Comparison of ENCODE assay signal across 8 mouse cellular contexts in the genomic region with DNA sequence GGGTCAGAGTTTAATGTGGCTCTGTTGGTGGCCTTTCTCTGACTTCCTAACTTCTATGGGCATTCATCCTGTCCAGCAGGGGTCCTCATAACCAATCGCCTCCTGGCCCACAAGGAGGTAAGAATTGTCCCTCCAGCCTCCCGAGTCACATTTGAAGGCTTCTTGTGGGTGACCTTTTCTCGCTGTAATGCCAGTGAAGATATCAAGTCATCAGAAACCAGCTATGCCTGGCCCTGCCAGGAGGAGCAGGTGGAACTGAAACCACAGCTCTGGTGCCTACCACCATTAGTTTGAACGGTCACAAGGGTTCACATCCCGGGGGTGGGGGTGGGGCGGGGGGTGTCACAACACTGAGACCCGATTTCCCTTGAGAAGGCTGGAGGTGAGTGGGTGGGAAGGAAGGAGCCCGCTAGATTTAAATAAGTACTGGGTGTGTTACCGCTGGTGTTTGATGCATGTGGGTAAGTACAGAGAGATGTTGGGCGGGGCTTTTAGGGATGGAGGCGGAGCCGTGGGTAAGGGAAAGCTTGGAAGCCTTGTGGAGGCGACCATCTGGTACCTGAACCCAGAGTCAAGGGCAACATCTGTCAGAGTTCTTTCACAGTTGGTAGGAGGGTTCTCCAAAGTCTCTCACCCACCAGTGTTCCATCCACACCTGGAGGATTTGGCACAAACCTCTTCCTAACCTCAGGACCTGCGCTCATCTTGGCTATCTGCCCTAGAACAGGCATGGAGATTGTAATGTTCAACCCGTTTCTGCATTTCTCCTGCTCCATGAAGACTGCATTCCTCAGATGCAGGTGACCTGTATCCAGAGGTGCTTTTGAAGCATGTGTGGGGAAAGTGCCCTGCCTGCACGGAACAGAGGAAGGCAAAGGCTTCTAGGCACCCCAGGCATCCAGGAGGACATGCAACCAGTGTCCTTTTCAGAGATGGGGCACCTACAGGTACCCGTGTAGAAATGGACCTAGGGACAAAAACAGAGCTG.
DNase-seq lines count a peak whose midpoint lies in the region; ATAC-seq and TF ChIP-seq lines count a peak whose summit lies in the region.

No protein-coding gene starts in this region.

- no peak for TF ChIP-seq EP300 in liver, embryonic 14.5 days (IDR thresholded peaks at IDR 0.05; ENCODE audit: low read depth)

- no peak overlapping the region for H3K27ac ChIP-seq in midbrain, postnatal 0 days (ENCODE audit: low read depth, low read length)
- H3K27ac ChIP-seq in midbrain, embryonic 16.5 days (ENCODE audit: low read length) = no peak overlapping the region
- no peak overlapping the region for H3K27ac ChIP-seq in liver, embryonic 14.5 days

- no peaks in the 10 kb centered on the region for H3K4me1 ChIP-seq in midbrain, postnatal 0 days (ENCODE audit: insufficient read depth, low read length)
- no peaks in the 10 kb centered on the region for H3K4me1 ChIP-seq in midbrain, embryonic 16.5 days (ENCODE audit: control insufficient read depth, insufficient read depth, low read length)
- peaks cover 13 to 28% of the 10 kb centered on the region in 2 experiments for H3K4me1 ChIP-seq in liver, embryonic 14.5 days (replicated peaks; ENCODE audit: control insufficient read depth in 2 of 2, insufficient read depth in 2 of 2, low read length in 1 of 2)

- TF ChIP-seq CTCF in midbrain, postnatal 0 days (IDR thresholded peaks at IDR 0.05) = peak; percentile 16; the same call in 1 of the 2 replicates
- peak; percentile 68 for TF ChIP-seq CTCF in liver, embryonic 14.5 days (IDR thresholded peaks at IDR 0.05; ENCODE audit: low read depth)

- no peak for ATAC-seq in midbrain, postnatal 0 days (ENCODE audit: low FRiP score)
- no peak for ATAC-seq in midbrain, embryonic 16.5 days
- peak; percentile 71 for ATAC-seq in erythroblast, adult 5-6 weeks (replicated peaks; ENCODE audit: low FRiP score, poor library complexity, severe bottlenecking)
- ATAC-seq in liver, embryonic 14.5 days (ENCODE audit: insufficient read depth) = peak; percentile 44; the same call in 1 of the 2 replicates

- H3K27me3 ChIP-seq in midbrain, postnatal 0 days (ENCODE audit: insufficient read depth, low read length) = no peaks in the 10 kb centered on the region
- no peaks in the 10 kb centered on the region for H3K27me3 ChIP-seq in midbrain, embryonic 16.5 days (ENCODE audit: control insufficient read depth, insufficient read depth, low read depth, low read length)
- H3K27me3 ChIP-seq in liver, embryonic 14.5 days (ENCODE audit: control insufficient read depth, insufficient read depth, low read length) = no peaks in the 10 kb centered on the region

- WGBS in midbrain, postnatal 0 days = 67% methylated on average over 17 of the region's 17 CpGs
- 65% methylated on average over 17 of the region's 17 CpGs for WGBS in midbrain, embryonic 16.5 days
- 40% methylated on average over 17 of the region's 17 CpGs for WGBS in liver, embryonic 14.5 days (ENCODE audit: insufficient replicate concordance)

- DNase-seq in midbrain, postnatal 0 days (ENCODE audit: low spot score) = no peak
- peak in 1 of 3 experiments; percentile 37 for DNase-seq in liver, embryonic 14.5 days (ENCODE audit: low read depth in 3 of 3, low spot score in 3 of 3)
- DNase-seq in thymus, postnatal 25 days = peak; percentile 59
- DNase-seq in urinary bladder, adult 2 months (ENCODE audit: low spot score) = no peak
- DNase-seq in cerebellum, postnatal 14 days = no peak
- DNase-seq in neural tube, embryonic 10.5 days (ENCODE audit: extremely low spot score, low spot score) = no peak

- no peak overlapping the region for H3K9ac ChIP-seq in midbrain, postnatal 0 days (replicated peaks; ENCODE audit: low read length, poor library complexity, severe bottlenecking)
- no peak overlapping the region for H3K9ac ChIP-seq in midbrain, embryonic 16.5 days (ENCODE audit: low read depth, low read length)
- H3K9ac ChIP-seq in liver, embryonic 14.5 days (replicated peaks) = no peak overlapping the region; the same call in 1 of the 2 replicates

- H3K4me3 ChIP-seq in midbrain, postnatal 0 days (ENCODE audit: low read depth, low read length) = no peak overlapping the region
- no peak overlapping the region for H3K4me3 ChIP-seq in midbrain, embryonic 16.5 days (ENCODE audit: low read depth, low read length)
- H3K4me3 ChIP-seq in liver, embryonic 14.5 days (ENCODE audit: insufficient read depth in 1 of 2, low read depth in 2 of 2, low read length in 2 of 2) = peak overlapping the region; percentile 33 to 39; a peak in 3 of 4 replicates

- H3K36me3 ChIP-seq in midbrain, postnatal 0 days (ENCODE audit: insufficient read depth, low read length) = no peaks in the 10 kb centered on the region
- no peaks in the 10 kb centered on the region for H3K36me3 ChIP-seq in midbrain, embryonic 16.5 days (ENCODE audit: control insufficient read depth, insufficient read depth, low read length)
- no peaks in the 10 kb centered on the region for H3K36me3 ChIP-seq in liver, embryonic 14.5 days (replicated peaks; ENCODE audit: control insufficient read depth, insufficient read depth, low read depth)

- H3K4me2 ChIP-seq in midbrain, postnatal 0 days (ENCODE audit: low read depth, low read length, poor library complexity, severe bottlenecking) = no peak overlapping the region
- H3K4me2 ChIP-seq in midbrain, embryonic 16.5 days (ENCODE audit: low read length) = no peak overlapping the region
- H3K4me2 ChIP-seq in liver, embryonic 14.5 days (ENCODE audit: low read depth) = peak overlapping the region; percentile 62

- no peaks in the 10 kb centered on the region for H3K9me3 ChIP-seq in midbrain, postnatal 0 days (ENCODE audit: low read length)
- no peaks in the 10 kb centered on the region for H3K9me3 ChIP-seq in midbrain, embryonic 16.5 days (replicated peaks; ENCODE audit: control insufficient read depth, low read length, poor library complexity, severe bottlenecking)
- no peaks in the 10 kb centered on the region for H3K9me3 ChIP-seq in liver, embryonic 14.5 days (ENCODE audit: control insufficient read depth, low read length)

Comparison
In these comparisons a context has a peak if more than half of its experiments do, and no peak if none do; other contexts are left out.
1. ATAC-seq: peak in erythroblast, adult 5-6 weeks (single experiment) and liver, embryonic 14.5 days (single experiment); none in midbrain, postnatal 0 days (single experiment) and midbrain, embryonic 16.5 days (single experiment).
2. H3K4me3 ChIP-seq: peak in liver, embryonic 14.5 days (2 of 2); none in midbrain, postnatal 0 days (single experiment) and midbrain, embryonic 16.5 days (single experiment).